Mouse (Mus musculus): ENCODE results near the gene Fhad1. TPM values are rescaled to one million over a fixed set of nuclear protein-coding genes. Genes with fewer than 3 reads are reported as not detected.
"Not testable (repeated sequence)": the region's sequence is repeated elsewhere in the genome, so short reads cannot be mapped to it uniquely, and the experiment has no call there.

The Fhad1 gene
- polyA plus RNA-seq, 1 experiment from 2014 or later: 4.0 TPM

GRCm38 (mm10) chr4:142055600-142055999 lies 40.7 kb upstream of the Fhad1 start:
- ATAC-seq (replicated peaks; ENCODE audit: extremely low read depth, insufficient read depth, low FRiP score): no peak
- H3K27ac ChIP-seq (ENCODE audit: low read length): no peak overlapping the region
- no peaks in the 10 kb centered on the region for H3K9me3 ChIP-seq (replicated peaks; ENCODE audit: control insufficient read depth, low read length)
- H3K9ac ChIP-seq (ENCODE audit: low read length): no peak overlapping the region
- no peak overlapping the region for H3K4me2 ChIP-seq (ENCODE audit: low read depth, low read length)
- H3K36me3 ChIP-seq (ENCODE audit: control insufficient read depth, insufficient read depth): no peaks in the 10 kb centered on the region
- peaks cover 47% of the 10 kb centered on the region for H3K4me1 ChIP-seq (ENCODE audit: control insufficient read depth, insufficient read depth, low read length)
- no peaks in the 10 kb centered on the region for H3K27me3 ChIP-seq (ENCODE audit: control insufficient read depth, insufficient read depth, low read length)
- WGBS: 74% methylated on average over 8 of the region's 8 CpGs
- no peak overlapping the region for H3K4me3 ChIP-seq (ENCODE audit: low read length)

- Histone ChIP-seq H3K36me3 (ENCODE audit: control insufficient read depth, insufficient read depth) (no peaks in the 10 kb centered on the region), H3K9me3 (replicated peaks; ENCODE audit: control insufficient read depth, low read length) (no peaks in the 10 kb centered on the region), H3K27me3 (ENCODE audit: control insufficient read depth, insufficient read depth, low read length) (no peaks in the 10 kb centered on the region), H3K4me3 (ENCODE audit: low read length) (no peak overlapping the region), H3K9ac (ENCODE audit: low read length) (no peak overlapping the region), H3K27ac (ENCODE audit: low read length) (no peak overlapping the region), H3K4me2 (ENCODE audit: low read depth, low read length) (no peak overlapping the region), H3K4me1 (ENCODE audit: control insufficient read depth, insufficient read depth, low read length) (peaks cover 40% of the 10 kb centered on the region)
- no peak for ATAC-seq (replicated peaks; ENCODE audit: extremely low read depth, insufficient read depth, low FRiP score)
- 82% methylated on average over 11 of the region's 11 CpGs for WGBS
These were observed 39.7 kb upstream of the Fhad1 start for GRCm38 (mm10) chr4:142054580-142054979.

- H3K9ac ChIP-seq (ENCODE audit: low read length): peak overlapping the region; percentile 23; the same call in 1 of the 2 replicates
- no peak overlapping the region for H3K4me3 ChIP-seq (ENCODE audit: low read length)
- peaks cover 38% of the 10 kb centered on the region for H3K4me1 ChIP-seq (ENCODE audit: control insufficient read depth, insufficient read depth, low read length)
- ATAC-seq (replicated peaks; ENCODE audit: extremely low read depth, insufficient read depth, low FRiP score): no peak
- 40% methylated on average over 9 of the region's 9 CpGs for WGBS
- H3K4me2 ChIP-seq (ENCODE audit: low read depth, low read length): no peak overlapping the region
- H3K27ac ChIP-seq (ENCODE audit: low read length): peak overlapping the region; percentile 77
- H3K36me3 ChIP-seq (ENCODE audit: control insufficient read depth, insufficient read depth): no peaks in the 10 kb centered on the region
- H3K9me3 ChIP-seq (replicated peaks; ENCODE audit: control insufficient read depth, low read length): no peaks in the 10 kb centered on the region
- H3K27me3 ChIP-seq (ENCODE audit: control insufficient read depth, insufficient read depth, low read length): no peaks in the 10 kb centered on the region
These were observed 39.0 kb upstream of the Fhad1 start for GRCm38 (mm10) chr4:142053661-142054448.

- Histone ChIP-seq H3K4me3 (ENCODE audit: low read length) (no peak overlapping the region), H3K36me3 (ENCODE audit: control insufficient read depth, insufficient read depth) (no peaks in the 10 kb centered on the region), H3K27me3 (ENCODE audit: control insufficient read depth, insufficient read depth, low read length) (no peaks in the 10 kb centered on the region), H3K27ac (ENCODE audit: low read length) (peak overlapping the region; percentile 77), H3K9me3 (replicated peaks; ENCODE audit: control insufficient read depth, low read length) (no peaks in the 10 kb centered on the region), H3K9ac (ENCODE audit: low read length) (peak overlapping the region; percentile 23; the same call in 1 of the 2 replicates), H3K4me2 (ENCODE audit: low read depth, low read length) (no peak overlapping the region), H3K4me1 (ENCODE audit: control insufficient read depth, insufficient read depth, low read length) (peaks cover 42% of the 10 kb centered on the region)
- no peak for ATAC-seq (replicated peaks; ENCODE audit: extremely low read depth, insufficient read depth, low FRiP score)
- 46% methylated on average over 4 of the region's 4 CpGs for WGBS
These were observed 38.4 kb upstream of the Fhad1 start for GRCm38 (mm10) chr4:142053261-142053660.

- Histone ChIP-seq H3K9ac (ENCODE audit: low read length) (no peak overlapping the region), H3K27me3 (ENCODE audit: control insufficient read depth, insufficient read depth, low read length) (no peaks in the 10 kb centered on the region), H3K4me2 (ENCODE audit: low read depth, low read length) (no peak overlapping the region), H3K4me1 (ENCODE audit: control insufficient read depth, insufficient read depth, low read length) (peaks cover 40% of the 10 kb centered on the region), H3K4me3 (ENCODE audit: low read length) (no peak overlapping the region), H3K9me3 (replicated peaks; ENCODE audit: control insufficient read depth, low read length) (no peaks in the 10 kb centered on the region), H3K36me3 (ENCODE audit: control insufficient read depth, insufficient read depth) (no peaks in the 10 kb centered on the region), H3K27ac (ENCODE audit: low read length) (peak overlapping the region; percentile 2; the same call in 1 of the 2 replicates)
- WGBS: 43% methylated on average over 21 of the region's 22 CpGs
- ATAC-seq (replicated peaks; ENCODE audit: extremely low read depth, insufficient read depth, low FRiP score): no peak
These were observed 37.7 kb upstream of the Fhad1 start for GRCm38 (mm10) chr4:142052391-142053132.

- WGBS: 89% methylated on average over 6 of the region's 6 CpGs
- H3K9me3 ChIP-seq (replicated peaks; ENCODE audit: control insufficient read depth, low read length); H3K27me3 ChIP-seq (ENCODE audit: control insufficient read depth, insufficient read depth, low read length); H3K4me2 ChIP-seq (ENCODE audit: low read depth, low read length); ATAC-seq (replicated peaks; ENCODE audit: extremely low read depth, insufficient read depth, low FRiP score); H3K4me3 ChIP-seq (ENCODE audit: low read length); H3K27ac ChIP-seq (ENCODE audit: low read length); H3K36me3 ChIP-seq (ENCODE audit: control insufficient read depth, insufficient read depth); H3K9ac ChIP-seq (ENCODE audit: low read length): not testable (repeated sequence)
- H3K4me1 ChIP-seq (ENCODE audit: control insufficient read depth, insufficient read depth, low read length): peaks cover 34% of the 10 kb centered on the region
These were observed 37.0 kb upstream of the Fhad1 start for GRCm38 (mm10) chr4:142051883-142052282.

- no peak overlapping the region for H3K4me3 ChIP-seq (ENCODE audit: low read length)
- 96% methylated on average over 5 of the region's 5 CpGs for WGBS
- H3K4me1 ChIP-seq (ENCODE audit: control insufficient read depth, insufficient read depth, low read length): peaks cover 32% of the 10 kb centered on the region
These were observed 35.1 kb upstream of the Fhad1 start for GRCm38 (mm10) chr4:142049963-142050362.

GRCm38 (mm10) chr4:142048391-142048790 lies 33.5 kb upstream of the Fhad1 start:
- no peak overlapping the region for H3K27ac ChIP-seq (ENCODE audit: low read length)
- WGBS: 23% methylated on average over 8 of the region's 8 CpGs

More at GRCm38 (mm10) chr4:142049963-142050362, 35.1 kb upstream of the Fhad1 start:
- Histone ChIP-seq H3K27me3 (ENCODE audit: control insufficient read depth, insufficient read depth, low read length) (no peaks in the 10 kb centered on the region), H3K27ac (ENCODE audit: low read length) (no peak overlapping the region), H3K36me3 (ENCODE audit: control insufficient read depth, insufficient read depth) (no peaks in the 10 kb centered on the region), H3K9ac (ENCODE audit: low read length) (no peak overlapping the region), H3K4me2 (ENCODE audit: low read depth, low read length) (no peak overlapping the region), H3K9me3 (replicated peaks; ENCODE audit: control insufficient read depth, low read length) (no peaks in the 10 kb centered on the region)
- ATAC-seq (replicated peaks; ENCODE audit: extremely low read depth, insufficient read depth, low FRiP score): no peak

GRCm38 (mm10) chr4:142047005-142047404 lies 32.1 kb upstream of the Fhad1 start:
- 84% methylated on average over 5 of the region's 5 CpGs for WGBS
- Histone ChIP-seq H3K4me3 (ENCODE audit: low read length) (no peak overlapping the region), H3K36me3 (ENCODE audit: control insufficient read depth, insufficient read depth) (no peaks in the 10 kb centered on the region), H3K9me3 (replicated peaks; ENCODE audit: control insufficient read depth, low read length) (no peaks in the 10 kb centered on the region), H3K4me2 (ENCODE audit: low read depth, low read length) (no peak overlapping the region), H3K9ac (ENCODE audit: low read length) (no peak overlapping the region), H3K27me3 (ENCODE audit: control insufficient read depth, insufficient read depth, low read length) (no peaks in the 10 kb centered on the region), H3K4me1 (ENCODE audit: control insufficient read depth, insufficient read depth, low read length) (peaks cover 33% of the 10 kb centered on the region), H3K27ac (ENCODE audit: low read length) (no peak overlapping the region)
- ATAC-seq (replicated peaks; ENCODE audit: extremely low read depth, insufficient read depth, low FRiP score): no peak

More at GRCm38 (mm10) chr4:142048391-142048790, 33.5 kb upstream of the Fhad1 start:
- Histone ChIP-seq H3K9me3 (replicated peaks; ENCODE audit: control insufficient read depth, low read length) (no peaks in the 10 kb centered on the region), H3K4me2 (ENCODE audit: low read depth, low read length) (no peak overlapping the region), H3K4me3 (ENCODE audit: low read length) (no peak overlapping the region), H3K36me3 (ENCODE audit: control insufficient read depth, insufficient read depth) (no peaks in the 10 kb centered on the region), H3K9ac (ENCODE audit: low read length) (no peak overlapping the region), H3K27me3 (ENCODE audit: control insufficient read depth, insufficient read depth, low read length) (no peaks in the 10 kb centered on the region), H3K4me1 (ENCODE audit: control insufficient read depth, insufficient read depth, low read length) (peaks cover 29% of the 10 kb centered on the region)
- ATAC-seq (replicated peaks; ENCODE audit: extremely low read depth, insufficient read depth, low FRiP score): no peak

Data from heart, embryonic 16.5 days (tissue).